Mouse (Mus musculus) cortical plate, adult 2 months (tissue): ENCODE data around the gene Rab9b.

Experiments
- CTCF ChIP-seq: fragments of 200-500 bp; IDR thresholded peaks from 2 replicates; pipeline ENCODE4 v1.5.1; 2011; ENCODE audit warnings: mild to moderate bottlenecking, control low read depth, low read length; ENCODE audit not compliant: insufficient read depth; ENCODE audit errors: extremely low read depth
- POLR2A ChIP-seq: fragments of 200-500 bp; IDR thresholded peaks from 2 replicates; pipeline ENCODE4 v1.6.1; 2011; ENCODE audit warnings: mild to moderate bottlenecking, low read length, control low read depth; ENCODE audit not compliant: insufficient read depth; ENCODE audit errors: extremely low read depth

DNA sequence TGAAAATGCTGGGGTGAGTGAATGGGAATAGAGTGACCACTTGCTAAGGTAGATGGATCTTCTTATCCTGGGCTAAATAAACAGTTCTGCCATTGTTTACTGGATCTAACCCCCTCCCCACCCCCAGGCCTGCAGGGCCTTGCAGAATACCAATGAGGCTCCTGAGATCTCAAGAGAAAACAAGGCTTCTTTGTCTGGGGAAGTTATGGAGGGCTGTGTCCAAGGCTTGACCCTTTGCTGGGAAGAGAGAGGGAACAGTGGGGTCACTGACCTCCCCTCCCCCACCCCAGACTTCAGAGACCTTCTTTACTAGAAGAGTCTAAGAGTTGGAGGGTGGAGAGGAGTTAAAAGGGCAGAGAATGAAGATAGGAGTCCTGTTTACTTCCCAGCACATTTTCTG lies 39.9 kb downstream of the Rab9b start:
- TF ChIP-seq POLR2A = no peak
- TF ChIP-seq CTCF = no peak
